Mouse (Mus musculus) stomach, postnatal 0 days (tissue): ENCODE measurements around the gene Bach2. TPM values are rescaled to one million over a fixed set of nuclear protein-coding genes. Genes with fewer than 3 reads are reported as not detected.

Experiments used
- ATAC-seq: fragments of 200-750 bp; cut with Nextera tagmentation; 2 replicates; pipeline ENCODE4 v1.8.0; 2017; ENCODE audit not compliant: low FRiP score, low TSS enrichment
- DNase-seq: peaks from one replicate; pipeline ENCODE4 v3.0.0-alpha.2; 2016; ENCODE audit warnings: low spot score
- H3K27ac ChIP-seq: fragments of 300-500 bp; sonication (generic); replicated peaks from 2 replicates; pipeline ENCODE4 v1.5.1; 2014; ENCODE audit warnings: mild to moderate bottlenecking, control low read depth
- H3K27me3 ChIP-seq: fragments of 300-500 bp; sonication (generic); 2 replicates; pipeline ENCODE4 v1.6.1; 2014; ENCODE audit warnings: low read length; ENCODE audit not compliant: control insufficient read depth, insufficient read depth
- H3K36me3 ChIP-seq: fragments of 300-500 bp; sonication (generic); 2 replicates; pipeline ENCODE4 v1.6.1; 2014; ENCODE audit warnings: low read length, mixed read lengths; ENCODE audit not compliant: control insufficient read depth, insufficient read depth
- H3K4me1 ChIP-seq: fragments of 300-500 bp; sonication (generic); replicated peaks from 2 replicates; pipeline ENCODE4 v1.6.1; 2014; ENCODE audit warnings: antibody characterized with exemption; ENCODE audit not compliant: control insufficient read depth, insufficient read depth
- H3K4me2 ChIP-seq: fragments of 300-500 bp; sonication (generic); replicated peaks from 2 replicates; pipeline ENCODE4 v1.6.1; 2014; ENCODE audit warnings: low read depth, mild to moderate bottlenecking, control low read depth, moderate library complexity
- H3K4me3 ChIP-seq: fragments of 300-500 bp; sonication (generic); 2 replicates; pipeline ENCODE4 v1.5.1; 2014; ENCODE audit warnings: low read depth, low read length, control low read depth
- H3K9ac ChIP-seq: fragments of 300-500 bp; sonication (generic); 2 replicates; pipeline ENCODE4 v1.6.1; 2014; ENCODE audit warnings: mild to moderate bottlenecking, low read length, control low read depth, mixed read lengths
- H3K9me3 ChIP-seq: fragments of 300-500 bp; sonication (generic); 2 replicates; pipeline ENCODE4 v1.6.1; 2016; ENCODE audit warnings: low read length; ENCODE audit not compliant: control insufficient read depth
- CTCF ChIP-seq: IDR thresholded peaks from 2 replicates; pipeline ENCODE4 v1.5.1; 2016; ENCODE audit warnings: antibody characterized with exemption, low read depth, mild to moderate bottlenecking, moderate library complexity
- EP300 ChIP-seq: optimal IDR thresholded peaks from 2 replicates; pipeline ENCODE3; 2016; ENCODE audit warnings: antibody characterized with exemption
- WGBS: fragments of 180-500 bp; shearing (Covaris S2); extraction: QIAGEN DNeasy Blood & Tissue Kit; methylation state at CpG from one replicate; pipeline ENCODE4 v1.1.7; 2014; 5-methylcytosine and 5-hydroxymethylcytosine counted together
- polyA plus RNA-seq: library from polyadenylated mRNA; unstranded; fragments of >200 nt; fragmentation: Nextera tagmentation; extraction: Ambion mirVana; gene quantifications from 2 replicates; pipeline ENCODE4 v1.2.1, GENCODE M21; 2015

Gene Bach2
- polyA plus RNA-seq, 1 experiment from 2014 or later: 1.9 TPM

DNA sequence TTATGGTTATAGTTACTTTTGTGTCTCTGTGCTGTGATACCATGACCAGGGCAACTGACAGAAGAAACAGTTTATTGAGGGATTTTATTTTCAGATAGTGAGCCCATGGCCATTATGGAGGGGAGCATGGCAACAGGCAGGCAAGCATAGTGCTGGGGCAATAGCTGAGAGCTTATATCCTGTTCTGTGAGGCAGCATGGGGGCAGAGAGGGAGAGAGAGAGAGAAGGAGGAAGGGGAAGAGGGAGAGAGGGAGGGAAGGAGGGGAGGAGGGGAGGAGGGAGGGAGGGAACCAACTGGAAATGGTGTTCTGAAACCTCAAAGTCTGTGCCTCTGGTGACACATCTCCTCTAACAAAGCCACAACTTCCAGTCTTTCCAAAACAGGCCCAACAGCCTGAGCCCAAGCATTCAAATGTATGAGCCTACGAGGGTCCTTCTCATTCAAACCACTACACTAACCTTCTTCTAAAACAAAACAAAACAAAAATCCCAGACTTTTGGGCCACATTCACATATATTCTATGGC lies 206.1 kb downstream of the Bach2 start:
- ATAC-seq: no peak
- no peaks in the 10 kb centered on the region for H3K27me3 ChIP-seq
- no peaks in the 10 kb centered on the region for H3K4me1 ChIP-seq
- no peak for DNase-seq
- H3K36me3 ChIP-seq: no peaks in the 10 kb centered on the region
- no peak overlapping the region for H3K4me2 ChIP-seq
- TF ChIP-seq EP300 (no peak), CTCF (no peak)
- no peak overlapping the region for H3K27ac ChIP-seq
- no peak overlapping the region for H3K4me3 ChIP-seq
- no peaks in the 10 kb centered on the region for H3K9me3 ChIP-seq
- H3K9ac ChIP-seq: no peak overlapping the region
- WGBS: 96% methylated on average over 1 of the region's 1 CpGs

DNA sequence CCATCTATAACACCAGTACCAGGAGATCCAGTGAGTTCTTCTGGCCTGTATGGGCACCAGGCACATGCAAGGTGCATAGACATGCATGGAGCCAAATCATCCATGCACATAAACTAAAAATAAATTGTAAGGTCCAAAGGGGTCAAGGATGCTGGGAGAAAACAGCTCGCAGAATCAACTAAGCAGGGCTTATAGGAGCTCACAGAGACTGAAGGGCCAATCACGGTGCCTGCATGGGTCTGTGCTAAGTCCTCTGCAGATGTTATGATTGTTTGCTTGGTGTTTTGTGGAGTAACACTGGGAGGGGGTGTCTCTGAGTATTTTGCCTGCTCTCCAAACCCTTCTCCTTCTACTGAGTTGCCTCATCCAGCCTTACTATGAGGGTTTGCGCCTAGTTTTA lies 209.2 kb downstream of the Bach2 start:
- WGBS: 93% methylated on average over 3 of the region's 3 CpGs
- H3K4me3 ChIP-seq: no peak overlapping the region
- no peaks in the 10 kb centered on the region for H3K36me3 ChIP-seq
- no peak overlapping the region for H3K4me2 ChIP-seq
- H3K27ac ChIP-seq: no peak overlapping the region
- H3K4me1 ChIP-seq: no peaks in the 10 kb centered on the region
- no peak for TF ChIP-seq EP300
- no peak for TF ChIP-seq CTCF
- H3K27me3 ChIP-seq: no peaks in the 10 kb centered on the region
- H3K9me3 ChIP-seq: no peaks in the 10 kb centered on the region
- DNase-seq (no peak), ATAC-seq (no peak)
- H3K9ac ChIP-seq: no peak overlapping the region

DNA sequence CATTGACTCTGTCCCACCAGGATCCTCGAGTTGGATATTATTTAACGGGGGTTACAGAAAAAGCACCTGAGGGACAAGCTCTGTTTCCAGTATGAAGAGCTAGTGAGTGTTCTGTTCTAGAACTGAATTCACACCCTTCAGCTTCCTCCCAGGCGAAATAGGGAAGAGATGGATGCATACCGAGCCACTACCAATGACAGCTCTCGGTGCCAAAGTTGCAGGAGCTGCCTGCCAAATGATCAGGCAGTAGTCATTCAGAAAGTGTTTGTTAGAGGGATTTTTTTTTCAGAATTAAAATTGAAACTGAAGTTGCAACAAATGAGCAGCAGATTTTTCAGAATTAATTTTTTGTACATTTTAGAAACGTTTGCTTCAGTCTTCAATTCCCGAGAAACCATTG lies 223.4 kb downstream of the Bach2 start:
- 81% methylated on average over 7 of the region's 7 CpGs for WGBS
- H3K9ac ChIP-seq: no peak overlapping the region
- TF ChIP-seq EP300: no peak
- TF ChIP-seq CTCF: no peak
- ATAC-seq (no peak), DNase-seq (no peak)
- H3K4me2 ChIP-seq: no peak overlapping the region
- H3K27ac ChIP-seq: no peak overlapping the region
- no peaks in the 10 kb centered on the region for H3K36me3 ChIP-seq
- H3K4me3 ChIP-seq: no peak overlapping the region
- H3K9me3 ChIP-seq: no peaks in the 10 kb centered on the region
- no peaks in the 10 kb centered on the region for H3K27me3 ChIP-seq
- H3K4me1 ChIP-seq: no peaks in the 10 kb centered on the region

DNA sequence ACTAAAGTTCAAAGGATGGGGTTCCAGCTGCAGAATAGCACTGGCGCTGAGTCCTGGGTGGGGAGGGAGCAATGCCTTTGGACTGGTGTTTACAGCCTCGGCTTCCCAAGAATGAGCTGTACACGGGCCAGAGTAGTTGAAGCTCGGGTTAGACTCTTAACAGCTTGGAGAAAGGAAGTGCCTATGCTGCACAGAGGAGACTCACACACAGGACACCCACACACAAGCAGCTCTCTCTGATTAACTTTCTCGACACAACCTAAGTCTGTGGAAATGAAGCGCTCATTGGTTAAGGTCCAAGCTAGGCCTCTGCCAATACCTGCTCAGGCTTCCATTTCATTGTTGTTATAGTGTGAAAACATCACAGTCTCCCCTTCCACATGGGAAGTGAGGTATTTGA lies 224.5 kb downstream of the Bach2 start:
- Histone ChIP-seq H3K9ac (no peak overlapping the region), H3K4me1 (no peaks in the 10 kb centered on the region), H3K9me3 (no peaks in the 10 kb centered on the region), H3K4me2 (no peak overlapping the region), H3K4me3 (no peak overlapping the region), H3K36me3 (no peaks in the 10 kb centered on the region), H3K27ac (no peak overlapping the region), H3K27me3 (no peaks in the 10 kb centered on the region)
- DNase-seq (no peak), ATAC-seq (no peak)
- 74% methylated on average over 6 of the region's 6 CpGs for WGBS
- no peak for TF ChIP-seq EP300
- no peak for TF ChIP-seq CTCF

DNA sequence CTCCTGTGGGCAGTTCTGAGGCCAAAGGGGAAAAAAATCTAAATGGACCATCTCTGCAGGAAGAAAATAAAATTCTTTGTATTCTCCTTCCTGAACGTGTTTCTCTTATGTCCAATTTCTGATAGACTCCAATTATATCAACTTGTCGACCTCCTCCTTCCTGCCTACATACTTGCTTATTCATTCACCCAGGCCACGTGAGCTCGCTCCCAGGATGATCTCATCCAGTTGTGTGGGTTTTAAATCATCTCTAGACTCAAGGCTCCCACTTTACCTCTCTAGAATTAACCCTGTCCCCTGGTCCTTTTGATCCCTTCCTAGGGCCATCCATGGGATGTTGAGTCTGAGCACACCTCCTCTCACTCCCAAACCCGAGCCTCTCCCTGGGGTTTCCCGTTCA lies 225.9 kb downstream of the Bach2 start:
- TF ChIP-seq EP300 (no peak), CTCF (no peak)
- no peak overlapping the region for H3K27ac ChIP-seq
- H3K4me2 ChIP-seq: no peak overlapping the region
- no peaks in the 10 kb centered on the region for H3K36me3 ChIP-seq
- H3K27me3 ChIP-seq: no peaks in the 10 kb centered on the region
- no peak overlapping the region for H3K9ac ChIP-seq
- H3K4me1 ChIP-seq: no peaks in the 10 kb centered on the region
- no peak for ATAC-seq
- H3K9me3 ChIP-seq: 0 out of 2 replicates have a peak, but pooled peaks cover 2% of the 10 kb centered on the region
- no peak overlapping the region for H3K4me3 ChIP-seq
- no peak for DNase-seq
- WGBS: 62% methylated on average over 6 of the region's 6 CpGs

DNA sequence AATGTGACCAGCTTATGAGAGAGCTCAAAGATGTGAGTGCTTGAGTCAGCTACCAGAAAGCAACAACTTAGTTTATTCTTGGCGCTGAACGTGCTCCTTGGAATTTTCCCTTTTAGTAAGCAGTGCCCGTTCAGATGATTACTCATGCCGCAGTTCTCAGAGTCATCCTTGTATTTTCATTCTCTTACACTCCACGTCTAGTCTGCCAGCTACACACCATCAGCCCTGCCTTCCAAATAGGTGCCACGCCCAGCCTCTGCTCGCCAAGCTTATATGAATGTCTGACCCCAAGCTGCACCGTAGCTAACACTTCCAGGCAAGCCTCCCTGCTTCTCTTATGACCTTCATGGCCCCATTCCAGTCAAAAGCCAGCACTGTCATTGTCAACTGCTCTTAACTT lies 227.4 kb downstream of the Bach2 start:
- H3K4me2 ChIP-seq: no peak overlapping the region
- TF ChIP-seq CTCF: no peak
- TF ChIP-seq EP300: no peak
- WGBS: 49% methylated on average over 8 of the region's 8 CpGs
- no peak overlapping the region for H3K4me3 ChIP-seq
- H3K9ac ChIP-seq: no peak overlapping the region
- H3K36me3 ChIP-seq: no peaks in the 10 kb centered on the region
- H3K4me1 ChIP-seq: no peaks in the 10 kb centered on the region
- ATAC-seq (no peak), DNase-seq (no peak)
- no peaks in the 10 kb centered on the region for H3K27me3 ChIP-seq
- no peak overlapping the region for H3K27ac ChIP-seq
- 0 out of 2 replicates have a peak, but pooled peaks cover 5% of the 10 kb centered on the region for H3K9me3 ChIP-seq
